Mouse (Mus musculus) small intestine, adult 2 months (tissue): Measurements from ENCODE around the gene Fam198b.

Source experiments
- CTCF ChIP-seq: fragments of 200-500 bp; IDR thresholded peaks from 2 replicates; pipeline ENCODE4 v1.5.1; 2012; ENCODE audit warnings: low read depth, mild to moderate bottlenecking, control low read depth, inconsistent platforms, low read length, moderate library complexity, mixed read lengths; ENCODE audit not compliant: insufficient replicate concordance, insufficient read length; ENCODE audit errors: extremely low read depth
- POLR2A ChIP-seq: fragments of 200-500 bp; IDR thresholded peaks from 2 replicates; pipeline ENCODE4 v1.6.1; 2012; ENCODE audit warnings: low read depth, mild to moderate bottlenecking, control low read depth, inconsistent platforms, low read length, moderate library complexity

DNA sequence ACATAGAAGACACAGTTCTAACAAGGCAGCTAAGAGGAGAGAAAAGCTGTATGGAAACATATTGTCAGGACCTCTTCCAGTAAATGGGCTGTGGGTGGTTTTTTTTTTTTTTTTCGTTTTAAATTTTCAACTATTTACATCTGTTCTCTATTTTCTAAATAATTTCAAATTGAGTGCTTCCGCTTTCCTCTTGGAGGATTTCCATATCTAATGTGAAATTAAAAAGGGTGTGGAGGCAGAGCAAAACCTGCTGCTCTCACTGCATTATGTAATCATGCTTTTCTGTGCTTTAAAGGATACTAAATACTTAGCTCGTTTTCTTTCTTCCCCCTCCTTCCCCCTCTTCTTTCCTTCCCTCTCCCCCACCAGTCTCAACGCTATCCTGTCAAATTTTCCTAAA, 35.5 kb upstream of the Fam198b start:
- no peak for TF ChIP-seq CTCF
- no peak for TF ChIP-seq POLR2A
